Mouse (Mus musculus) MN1 (cell line): ENCODE results near the gene Cfap58.

Source experiments
- DNase-seq: peaks from one replicate; pipeline ENCODE4 v3.0.0-alpha.2; 2016; ENCODE audit warnings: low spot score

Gene Cfap58

DNA sequence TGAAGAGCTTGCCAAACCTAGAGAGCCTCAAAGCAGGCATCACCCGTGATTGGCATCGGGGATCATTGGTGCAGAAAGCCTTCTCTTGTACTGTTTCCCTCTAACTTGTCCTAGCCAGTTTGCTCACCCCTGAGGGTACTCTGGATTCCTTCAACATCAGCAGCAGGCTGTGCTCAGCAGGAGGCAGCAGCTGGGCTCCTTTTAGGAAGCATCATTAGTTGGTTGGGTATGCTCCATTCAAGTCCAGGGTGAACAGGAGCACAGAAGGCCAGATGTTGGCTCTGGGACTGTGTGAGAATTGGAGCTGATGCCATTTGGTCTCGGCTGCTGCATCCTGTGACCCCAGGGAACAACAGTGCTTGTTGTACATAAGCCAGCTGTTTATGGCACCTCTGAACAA is 142.2 kb downstream of the Cfap58 start:
- no peak for DNase-seq

GRCm38 (mm10) chr19:48081456-48081855 is 144.0 kb downstream of the Cfap58 start:
- no peak for DNase-seq
